In the genomic region with DNA sequence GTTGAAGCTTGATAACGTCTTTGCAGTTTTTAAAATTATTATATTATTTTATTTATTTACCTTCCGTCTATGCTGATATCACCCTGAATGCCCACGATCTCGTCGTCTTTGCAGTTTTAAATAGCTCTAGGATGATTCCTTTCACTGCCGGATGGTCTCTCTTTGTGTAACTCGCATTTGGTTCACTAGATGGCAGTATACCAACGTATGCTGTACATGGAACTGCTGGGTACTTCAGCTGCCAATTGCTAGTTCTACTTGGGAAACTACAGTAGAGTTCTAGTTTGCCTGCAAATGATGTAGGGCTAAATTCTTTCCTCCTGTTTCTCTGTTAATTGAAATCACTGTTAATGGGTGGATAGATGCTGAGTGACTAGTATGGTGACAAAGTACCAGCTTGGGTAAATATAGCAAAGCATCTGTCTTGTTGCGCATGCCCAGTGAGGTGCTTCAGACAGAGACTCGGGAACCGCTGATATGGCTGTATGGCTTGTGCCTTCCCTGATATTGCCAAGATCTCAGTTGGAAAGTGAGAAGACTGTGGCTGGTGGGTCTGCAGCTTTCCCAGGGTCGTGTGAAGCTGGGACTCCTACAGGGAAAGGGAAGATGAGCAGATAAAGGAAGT, we compare ENCODE assay signal across 7 mouse cellular contexts. TPM values are rescaled to one million over a fixed set of nuclear protein-coding genes. Genes with fewer than 3 reads are reported as not detected.
A peak's percentile ranks its signal among the peaks of the same experiment; 100 is the strongest.
DNase-seq lines count a peak whose midpoint lies in the region; ATAC-seq and TF ChIP-seq lines count a peak whose summit lies in the region.

No protein-coding gene starts in this region.

- no peaks in the 10 kb centered on the region for H3K9me3 ChIP-seq in kidney, postnatal 0 days (replicated peaks; ENCODE audit: low read length)
- no peaks in the 10 kb centered on the region for H3K9me3 ChIP-seq in liver, postnatal 0 days (ENCODE audit: low read length)

- no peak for ATAC-seq in kidney, postnatal 0 days (replicated peaks; ENCODE audit: low FRiP score, low read depth)
- peak; percentile 38; the same call in 1 of the 2 replicates for ATAC-seq in liver, postnatal 0 days

- peak; percentile 83 for DNase-seq in 416B (ENCODE audit: low read depth)
- DNase-seq in CD8-positive naive resting alpha-beta T cell, adult 2 months (ENCODE audit: low read depth in 2 of 2, low spot score in 2 of 2) = peak; percentile 23 to 54
- DNase-seq in cerebellum, adult 8-10 months = peak; percentile 58
- peak; percentile 54 to 88 for DNase-seq in frontal cortex, postnatal 36 days (ENCODE audit: low spot score in 2 of 2)
- DNase-seq in kidney, postnatal 0 days (ENCODE audit: low spot score) = peak; percentile 93
- DNase-seq in liver, postnatal 0 days = peak; percentile 26
- DNase-seq in right cerebral cortex, postnatal 10 days (ENCODE audit: low spot score in 2 of 2) = peak; percentile 81 to 87

- no peak for TF ChIP-seq EP300 in liver, postnatal 0 days (IDR thresholded peaks at IDR 0.05; ENCODE audit: low read depth)

- 33% methylated on average over 12 of the region's 12 CpGs for WGBS in kidney, postnatal 0 days
- 31% methylated on average over 12 of the region's 12 CpGs for WGBS in liver, postnatal 0 days (ENCODE audit: insufficient replicate concordance)

- no peak overlapping the region for H3K4me3 ChIP-seq in kidney, postnatal 0 days (replicated peaks; ENCODE audit: low read depth, low read length)
- no peak overlapping the region for H3K4me3 ChIP-seq in liver, postnatal 0 days (ENCODE audit: low read depth, low read length)

- peak; percentile 91 for TF ChIP-seq CTCF in kidney, postnatal 0 days (IDR thresholded peaks at IDR 0.05; ENCODE audit: low read depth)
- TF ChIP-seq CTCF in liver, postnatal 0 days (IDR thresholded peaks at IDR 0.05; ENCODE audit: low read depth) = peak; percentile 85

- H3K4me1 ChIP-seq in kidney, postnatal 0 days (replicated peaks; ENCODE audit: insufficient read depth, low read length) = no peaks in the 10 kb centered on the region
- no peaks in the 10 kb centered on the region for H3K4me1 ChIP-seq in liver, postnatal 0 days (ENCODE audit: insufficient read depth)

- H3K27me3 ChIP-seq in kidney, postnatal 0 days (ENCODE audit: insufficient read depth, low read length) = no peaks in the 10 kb centered on the region
- H3K27me3 ChIP-seq in liver, postnatal 0 days (ENCODE audit: insufficient read depth, low read length) = no peaks in the 10 kb centered on the region

- H3K36me3 ChIP-seq in kidney, postnatal 0 days (ENCODE audit: insufficient read depth, low read length) = no peaks in the 10 kb centered on the region
- no peaks in the 10 kb centered on the region for H3K36me3 ChIP-seq in liver, postnatal 0 days (replicated peaks; ENCODE audit: insufficient read depth, low read length)

- no peak overlapping the region for H3K4me2 ChIP-seq in kidney, postnatal 0 days (ENCODE audit: low read length)
- H3K4me2 ChIP-seq in liver, postnatal 0 days (ENCODE audit: low read depth, low read length) = no peak overlapping the region

- no peak overlapping the region for H3K27ac ChIP-seq in kidney, postnatal 0 days
- H3K27ac ChIP-seq in liver, postnatal 0 days (ENCODE audit: low read depth) = no peak overlapping the region

- no peak overlapping the region for H3K9ac ChIP-seq in kidney, postnatal 0 days (ENCODE audit: low read depth, low read length)
- H3K9ac ChIP-seq in liver, postnatal 0 days (replicated peaks) = no peak overlapping the region

RNA-seq across cellular contexts. Expression of gene Tvp23b, which starts 22.6 kb away (rescaled TPM):
- 83.6 and 83.7 TPM in 2 replicates for polyA plus RNA-seq in kidney, postnatal 0 days (2015; fragmentation: Nextera tagmentation; extraction: Ambion mirVana)
- 29.1 and 29.4 TPM in 2 replicates for polyA plus RNA-seq in liver, postnatal 0 days (2015; fragmentation: Nextera tagmentation; extraction: Ambion mirVana)

RNA-seq across cellular contexts. Expression of gene Cdrt4, which starts 49.2 kb away (rescaled TPM):
- polyA plus RNA-seq in kidney, postnatal 0 days (2015; fragmentation: Nextera tagmentation; extraction: Ambion mirVana) = 0.17 TPM in 1 of 2 replicates, not detected in the other
- polyA plus RNA-seq in liver, postnatal 0 days (2015; fragmentation: Nextera tagmentation; extraction: Ambion mirVana) = not detected in 2 replicates

RNA-seq across cellular contexts. Expression of gene Fbxw10, which starts 54.9 kb away (rescaled TPM):
- 0.53 and 0.93 TPM in 2 replicates for polyA plus RNA-seq in kidney, postnatal 0 days (2015; fragmentation: Nextera tagmentation; extraction: Ambion mirVana)
- polyA plus RNA-seq in liver, postnatal 0 days (2015; fragmentation: Nextera tagmentation; extraction: Ambion mirVana) = 0.13 and 0.20 TPM in 2 replicates

Comparison
In these comparisons a context has a peak if more than half of its experiments do, and no peak if none do; other contexts are left out.
1. DNase-seq: peak in every context shown above with its lines; median percentile 93 in kidney, postnatal 0 days; 84 in right cerebral cortex, postnatal 10 days; 83 in 416B; 71 in frontal cortex, postnatal 36 days; 58 in cerebellum, adult 8-10 months; 38 in CD8-positive naive resting alpha-beta T cell, adult 2 months; 26 in liver, postnatal 0 days.